Mouse (Mus musculus) CH12.LX (cell line): ENCODE measurements around the gene Il11ra1. TPM values are rescaled to one million over a fixed set of nuclear protein-coding genes. Genes with fewer than 3 reads are reported as not detected.

Experiments
- DNase-seq: peaks from one replicate; pipeline ENCODE4 v3.0.0-alpha.2; 2013; ENCODE audit errors: extremely low read depth
- H3K27ac ChIP-seq: 2 replicates; pipeline ENCODE4 v1.5.1; 2012; ENCODE audit warnings: low read depth, mild to moderate bottlenecking, control low read depth, moderate library complexity; ENCODE audit not compliant: insufficient read depth
- H3K27me3 ChIP-seq: replicated peaks from 2 replicates; pipeline ENCODE3; 2012; ENCODE audit warnings: inconsistent platforms
- H3K36me3 ChIP-seq, 2 experiments: replicated peaks in 1 of 2; 2 replicates each; pipeline versions ENCODE3 to v1.6.1; 2012; ENCODE audit warnings: inconsistent platforms in 1 of 2, low read length in 1 of 2, mild to moderate bottlenecking in 1 of 2, mixed read lengths in 1 of 2, moderate library complexity in 1 of 2; ENCODE audit not compliant: control insufficient read depth in 1 of 2, insufficient read depth in 1 of 2
- H3K4me1 ChIP-seq, 2 experiments: 2 replicates each; pipeline ENCODE4 v1.6.1; 2012; ENCODE audit warnings: inconsistent platforms in 1 of 2, moderate library complexity in 1 of 2; ENCODE audit not compliant: insufficient read depth in 2 of 2, control insufficient read depth in 1 of 2
- H3K4me2 ChIP-seq: 2 replicates; pipeline ENCODE4 v1.6.1; 2012; ENCODE audit warnings: low read depth, mild to moderate bottlenecking, control low read depth; ENCODE audit not compliant: poor library complexity, insufficient read depth, severe bottlenecking
- H3K4me3 ChIP-seq, 3 experiments: fragments of 150-350 bp in 1 of 3; sonication (generic) in 1 of 3; replicated peaks in 1 of 3; 2 replicates each; pipeline versions ENCODE3 to v1.5.1; 2011 to 2012; ENCODE audit warnings: low read depth in 2 of 3, low read length in 2 of 3, mild to moderate bottlenecking in 2 of 3, moderate library complexity in 2 of 3, control low read depth in 1 of 3, improper control_type of control experiment in 1 of 3, inconsistent platforms in 1 of 3, mixed read lengths in 1 of 3; ENCODE audit not compliant: poor library complexity in 1 of 3
- H3K79me2 ChIP-seq: replicated peaks from 2 replicates; pipeline ENCODE4 v1.6.1; 2012; ENCODE audit warnings: mild to moderate bottlenecking, moderate library complexity; ENCODE audit not compliant: control insufficient read depth, poor library complexity, insufficient read depth, severe bottlenecking; ENCODE audit errors: extremely low read depth
- H3K9ac ChIP-seq: 2 replicates; pipeline ENCODE4 v1.6.1; 2012; ENCODE audit warnings: low read depth, mild to moderate bottlenecking, control low read depth, moderate library complexity; ENCODE audit not compliant: insufficient read depth
- H3K9me3 ChIP-seq: replicated peaks from 2 replicates; pipeline ENCODE3; 2012; ENCODE audit warnings: low read length, inconsistent platforms, mixed read lengths
- CHD2 ChIP-seq: IDR thresholded peaks from 2 replicates; pipeline ENCODE4 v1.6.1; 2011; ENCODE audit warnings: low read length, improper control_type of control experiment
- CTCF ChIP-seq, 2 experiments: IDR thresholded peaks in 1 of 2; conservative IDR thresholded peaks in 1 of 2; 2 replicates each; pipeline ENCODE4 v1.5.1; 2011 to 2012; ENCODE audit warnings: low read depth in 2 of 2, low read length in 2 of 2, improper control_type of control experiment in 1 of 2, inconsistent platforms in 1 of 2, mild to moderate bottlenecking in 1 of 2, moderate library complexity in 1 of 2
- HCFC1 ChIP-seq: IDR thresholded peaks from 2 replicates; pipeline ENCODE4 v1.6.1; 2012; ENCODE audit warnings: low read depth, mild to moderate bottlenecking, inconsistent platforms, low read length, improper control_type of control experiment
- KAT2A ChIP-seq: IDR thresholded peaks from 2 replicates; pipeline ENCODE4 v1.6.1; 2012; ENCODE audit warnings: low read length, improper control_type of control experiment, inconsistent platforms; ENCODE audit not compliant: insufficient replicate concordance
- MAFK ChIP-seq: IDR thresholded peaks from 2 replicates; pipeline ENCODE4 v1.6.1; 2011; ENCODE audit warnings: low read length, improper control_type of control experiment; ENCODE audit not compliant: insufficient replicate concordance
- MXI1 ChIP-seq: IDR thresholded peaks from 2 replicates; pipeline ENCODE4 v1.6.1; 2011; ENCODE audit warnings: mild to moderate bottlenecking, low read depth, low read length, improper control_type of control experiment
- NRF1 ChIP-seq: IDR thresholded peaks from 2 replicates; pipeline ENCODE4 v1.6.1; 2014; ENCODE audit warnings: low read depth, mild to moderate bottlenecking, inconsistent platforms, low read length, improper control_type of control experiment, moderate library complexity
- POLR2A ChIP-seq: IDR thresholded peaks from 2 replicates; pipeline ENCODE4 v1.6.1; 2011; ENCODE audit warnings: low read depth, mild to moderate bottlenecking, improper control_type of control experiment, low read length
- POLR2AphosphoS2 ChIP-seq: IDR thresholded peaks from 2 replicates; pipeline ENCODE4 v1.6.1; 2011; ENCODE audit warnings: low read depth, low read length, improper control_type of control experiment
- RAD21 ChIP-seq: IDR thresholded peaks from 2 replicates; pipeline ENCODE4 v1.6.1; 2011; ENCODE audit warnings: low read depth, mild to moderate bottlenecking, low read length, improper control_type of control experiment, moderate library complexity
- RCOR1 ChIP-seq: conservative IDR thresholded peaks from 2 replicates; pipeline ENCODE4 v1.6.1; 2012; ENCODE audit warnings: low read depth, mild to moderate bottlenecking, inconsistent platforms, low read length, improper control_type of control experiment
- SIN3A ChIP-seq: IDR thresholded peaks from 2 replicates; pipeline ENCODE4 v1.6.1; 2012; ENCODE audit warnings: low read length, improper control_type of control experiment, inconsistent platforms
- TBP ChIP-seq: conservative IDR thresholded peaks from 2 replicates; pipeline ENCODE4 v1.6.1; 2011; ENCODE audit warnings: low read depth, low read length, improper control_type of control experiment
- USF2 ChIP-seq: conservative IDR thresholded peaks from 2 replicates; pipeline ENCODE4 v1.6.1; 2011; ENCODE audit warnings: low read depth, low read length, improper control_type of control experiment
- ZC3H11A ChIP-seq: IDR thresholded peaks from 2 replicates; pipeline ENCODE4 v1.6.1; 2012; ENCODE audit warnings: low read depth, mild to moderate bottlenecking, inconsistent platforms, low read length, improper control_type of control experiment
- dilution Hi-C: fragments of 300-500 bp; cut with MboI; formaldehyde crosslinking; loops from 2 replicates; pipeline ENCODE4 v1.14.3; 2020; ENCODE audit warnings: low sequenced_read_pairs; ENCODE audit not compliant: extremely low pct_unique_long_range_greater_than_20kb, extremely low pct_ligation_motif_present
- in situ Hi-C: fragments of 300-500 bp; cut with MboI; formaldehyde crosslinking; loops from 3 replicates; pipeline ENCODE4 v1.14.3; 2019; ENCODE audit warnings: low sequenced_read_pairs, low pct_ligation_motif_present, low pct_unique_long_range_greater_than_20kb, mixed read lengths
- polyA plus RNA-seq: library from polyadenylated mRNA; unstranded; fragments of >175 nt; gene quantifications from 2 replicates; pipeline ENCODE4 v1.2.1, GENCODE M21; 2012; ENCODE audit warnings: low read depth; ENCODE audit not compliant: insufficient read length
- total RNA-seq, 2 experiments: library from RNA; depleted of rRNA; stranded (reverse); fragments of 300-350 nt in 1 of 2; fragments of >200 nt in 1 of 2; gene quantifications; 2 replicates each; pipeline ENCODE4 v1.2.3; 2012 to 2014

Gene Il11ra1
- total and polyA plus RNA-seq, 3 experiments = 1.3 to 4.8 (median 4.2) TPM

DNA sequence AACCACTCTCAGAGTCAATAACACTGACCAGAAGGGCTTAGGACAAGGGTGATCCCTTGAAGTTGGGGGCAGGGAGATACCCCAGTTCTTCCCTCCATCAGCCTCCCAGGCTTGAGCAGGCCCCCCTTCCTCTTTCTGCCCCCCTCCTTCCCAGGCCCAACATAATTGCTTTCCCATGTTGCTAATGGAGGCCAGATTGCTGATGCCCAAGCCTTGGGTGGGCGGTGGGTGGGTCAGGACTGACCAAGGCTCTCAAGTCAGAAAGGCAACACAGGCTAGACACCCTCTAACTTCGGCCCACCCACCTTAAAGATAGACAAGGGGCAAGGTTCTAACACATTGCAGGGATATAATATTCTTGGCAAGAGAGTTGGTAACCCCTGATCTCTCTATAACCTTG lies 44.3 kb upstream of the Il11ra1 start:
- Histone ChIP-seq H3K4me3 (no peak overlapping the region), H3K4me1 (peaks cover 0 to 5% of the 10 kb centered on the region in 2 experiments; a peak in 1 of 4 replicates), H3K36me3 (no peaks in the 10 kb centered on the region), H3K9ac (no peak overlapping the region), H3K27me3 (peaks cover 83% of the 10 kb centered on the region), H3K79me2 (no peaks in the 10 kb centered on the region), H3K9me3 (no peaks in the 10 kb centered on the region), H3K27ac (no peak overlapping the region), H3K4me2 (no peak overlapping the region)
- DNase-seq = no peak
- dilution Hi-C loops (no loop called here), in situ Hi-C loops (loop anchor here (10.0 kb wide), 1 partner anchor 51 kb away; no protein-coding TSS in a partner anchor)
- no peak for TF ChIP-seq POLR2A

DNA sequence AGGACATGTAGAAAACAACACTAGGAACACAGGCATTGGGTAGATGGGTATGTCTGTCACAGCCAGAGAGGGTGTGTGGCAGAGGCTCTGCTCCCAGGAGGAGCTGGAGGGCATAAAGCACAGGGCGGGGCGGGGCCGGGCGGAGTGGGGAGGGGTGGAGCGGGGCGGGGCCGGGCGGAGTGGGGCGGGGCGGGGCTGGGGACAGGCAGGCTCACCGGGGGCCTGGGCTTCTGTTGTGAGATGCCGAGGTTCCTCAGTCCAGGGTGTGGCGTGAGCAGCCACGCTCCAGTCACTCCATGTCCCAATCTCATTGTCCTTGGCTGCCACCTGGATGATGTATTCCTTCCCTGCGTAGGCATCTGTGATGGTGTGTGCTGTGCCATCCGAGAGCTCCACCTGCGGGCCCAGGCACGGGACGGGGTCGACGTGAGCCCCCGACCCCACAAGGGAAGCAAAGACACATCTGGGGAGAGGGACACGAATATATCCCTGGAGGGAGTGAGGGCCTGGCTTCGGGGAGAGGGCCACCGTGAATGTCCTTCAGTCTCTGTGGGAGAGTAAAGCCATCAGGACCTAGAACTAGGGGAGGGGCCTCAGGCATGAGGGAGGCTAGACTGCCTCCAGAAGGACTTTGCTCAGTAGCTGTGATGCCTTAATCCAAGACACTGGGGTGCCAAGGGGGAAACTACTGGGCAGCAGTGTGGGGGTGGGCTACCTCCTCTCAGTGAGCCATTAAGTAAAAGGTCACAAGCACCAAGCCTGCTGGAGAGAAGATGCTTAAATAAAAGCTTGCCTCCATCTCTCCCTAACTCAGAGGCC lies 41.0 kb upstream of the Il11ra1 start:
- dilution Hi-C loops (no loop called here), in situ Hi-C loops (loop anchor here (10.0 kb wide), 1 partner anchor 54 kb away; no protein-coding TSS in a partner anchor)
- Histone ChIP-seq H3K4me3 (no peak overlapping the region), H3K9me3 (no peaks in the 10 kb centered on the region), H3K9ac (no peak overlapping the region), H3K27ac (no peak overlapping the region), H3K4me1 (peaks cover 0 to 5% of the 10 kb centered on the region in 2 experiments; a peak in 1 of 4 replicates), H3K4me2 (no peak overlapping the region), H3K27me3 (peaks cover 92% of the 10 kb centered on the region), H3K79me2 (no peaks in the 10 kb centered on the region), H3K36me3 (no peaks in the 10 kb centered on the region)
- DNase-seq = no peak
- TF ChIP-seq TBP = no peak
- TF ChIP-seq SIN3A = no peak
- TF ChIP-seq CTCF (conservative IDR thresholded peaks at IDR 0.05 in 1 of 2, IDR thresholded peaks at IDR 0.05 in 1 of 2; ENCODE audit: low read depth in 2 of 2, low read length in 2 of 2) = no peak
- TF ChIP-seq NRF1 = no peak
- TF ChIP-seq RCOR1 = no peak
- no peak for TF ChIP-seq KAT2A
- no peak for TF ChIP-seq HCFC1
- no peak for TF ChIP-seq POLR2AphosphoS2
- TF ChIP-seq MXI1 = no peak
- no peak for TF ChIP-seq USF2
- TF ChIP-seq RAD21 = no peak
- TF ChIP-seq ZC3H11A = no peak
- no peak for TF ChIP-seq MAFK
- no peak for TF ChIP-seq CHD2
